Mouse (Mus musculus) olfactory bulb, adult 2 months (tissue): ENCODE results near the gene Hormad1.

Source experiments
- CTCF ChIP-seq: fragments of 200-500 bp; IDR thresholded peaks from 2 replicates; pipeline ENCODE4 v1.5.1; 2012; ENCODE audit warnings: low read depth, mild to moderate bottlenecking, low read length, moderate library complexity; ENCODE audit not compliant: insufficient read depth
- POLR2A ChIP-seq: fragments of 200-500 bp; IDR thresholded peaks from 2 replicates; pipeline ENCODE4 v1.6.1; 2012; ENCODE audit warnings: mild to moderate bottlenecking, low read depth, low read length, moderate library complexity; ENCODE audit not compliant: insufficient read depth

- no peak for TF ChIP-seq POLR2A
- no peak for TF ChIP-seq CTCF
Measured at GRCm38 (mm10) chr3:95538936-95539335, 20.5 kb upstream of the Hormad1 start.
